Mouse (Mus musculus): ENCODE measurements around the gene Itgbl1.

DNA sequence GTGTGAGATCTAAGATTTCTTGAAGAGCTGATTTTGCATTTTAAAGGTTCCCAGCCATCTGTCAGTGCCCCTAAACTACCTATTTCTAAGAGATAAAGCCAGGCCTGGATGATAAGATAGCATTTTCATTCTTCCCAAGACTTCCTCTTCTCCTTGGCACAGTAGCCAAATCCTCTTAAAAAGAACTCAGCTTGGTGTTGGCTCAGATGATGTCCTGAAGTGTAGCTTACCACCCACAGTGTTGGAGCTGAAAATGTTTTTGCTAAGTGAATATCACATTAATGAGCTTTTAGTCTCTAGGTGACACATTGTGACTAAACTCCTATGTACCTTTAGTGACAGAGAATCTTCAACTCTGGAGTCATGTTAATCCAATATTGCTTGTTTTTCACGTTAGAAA is 99.8 kb downstream of the Itgbl1 start:
- TF ChIP-seq GATA1 (IDR thresholded peaks at IDR 0.05; ENCODE audit: low read length) (no peak), TAL1 (IDR thresholded peaks at IDR 0.05; ENCODE audit: low read length) (no peak)

Data from erythroblast, embryonic 14.5 days (primary cell).